Mouse (Mus musculus): Measurements from ENCODE around the gene Arid1b.

The Arid1b gene

GRCm38 (mm10) chr17:5017065-5017464 is 22.9 kb downstream of the Arid1b start:
- DNase-seq (ENCODE audit: low read depth, low spot score): no peak

GRCm38 (mm10) chr17:5021303-5022003 is 27.3 kb downstream of the Arid1b start:
- no peak for DNase-seq (ENCODE audit: low read depth, low spot score)

GRCm38 (mm10) chr17:5022019-5022544 is 27.9 kb downstream of the Arid1b start:
- no peak for DNase-seq (ENCODE audit: low read depth, low spot score)

- no peak for DNase-seq (ENCODE audit: low read depth, low spot score)
Measured at GRCm38 (mm10) chr17:5023745-5024144, 29.6 kb downstream of the Arid1b start.

GRCm38 (mm10) chr17:5025400-5025799 is 31.3 kb downstream of the Arid1b start:
- no peak for DNase-seq (ENCODE audit: low read depth, low spot score)

- DNase-seq (ENCODE audit: low read depth, low spot score): no peak
Measured at GRCm38 (mm10) chr17:5026578-5026977, 32.4 kb downstream of the Arid1b start.

GRCm38 (mm10) chr17:5029148-5029547 is 35.0 kb downstream of the Arid1b start:
- DNase-seq (ENCODE audit: low read depth, low spot score): no peak

GRCm38 (mm10) chr17:5030290-5030689 is 36.2 kb downstream of the Arid1b start:
- no peak for DNase-seq (ENCODE audit: low read depth, low spot score)

GRCm38 (mm10) chr17:5033346-5033745 is 39.2 kb downstream of the Arid1b start:
- no peak for DNase-seq (ENCODE audit: low read depth, low spot score)

GRCm38 (mm10) chr17:5034201-5034600 is 40.1 kb downstream of the Arid1b start:
- no peak for DNase-seq (ENCODE audit: low read depth, low spot score)

GRCm38 (mm10) chr17:5036200-5036835 is 42.2 kb downstream of the Arid1b start:
- no peak for DNase-seq (ENCODE audit: low read depth, low spot score)

- no peak for DNase-seq (ENCODE audit: low read depth, low spot score)
Measured at GRCm38 (mm10) chr17:5037199-5037598, 43.1 kb downstream of the Arid1b start.

GRCm38 (mm10) chr17:5039826-5040225 is 45.7 kb downstream of the Arid1b start:
- no peak for DNase-seq (ENCODE audit: low read depth, low spot score)

- no peak for DNase-seq (ENCODE audit: low read depth, low spot score)
Measured at GRCm38 (mm10) chr17:5043871-5044270, 49.7 kb downstream of the Arid1b start.

GRCm38 (mm10) chr17:5045613-5046012 is 51.5 kb downstream of the Arid1b start:
- no peak for DNase-seq (ENCODE audit: low read depth, low spot score)

GRCm38 (mm10) chr17:5047373-5047772 is 53.2 kb downstream of the Arid1b start:
- no peak for DNase-seq (ENCODE audit: low read depth, low spot score)

- DNase-seq (ENCODE audit: low read depth, low spot score): no peak
Measured at GRCm38 (mm10) chr17:5050266-5050665, 56.1 kb downstream of the Arid1b start.

- no peak for DNase-seq (ENCODE audit: low read depth, low spot score)
Measured at GRCm38 (mm10) chr17:5050970-5051530, 56.9 kb downstream of the Arid1b start.

GRCm38 (mm10) chr17:5052091-5052799 is 58.1 kb downstream of the Arid1b start:
- DNase-seq (ENCODE audit: low read depth, low spot score): no peak

GRCm38 (mm10) chr17:5052800-5053179 is 58.7 kb downstream of the Arid1b start:
- DNase-seq (ENCODE audit: low read depth, low spot score): no peak

GRCm38 (mm10) chr17:5053201-5053600 is 59.1 kb downstream of the Arid1b start:
- no peak for DNase-seq (ENCODE audit: low read depth, low spot score)

GRCm38 (mm10) chr17:5055412-5055811 is 61.3 kb downstream of the Arid1b start:
- no peak for DNase-seq (ENCODE audit: low read depth, low spot score)
